Mouse (Mus musculus) testis, adult 2 months (tissue): ENCODE data around the gene Zmym5.

Experiments
- CTCF ChIP-seq: fragments of 200-500 bp; IDR thresholded peaks from 2 replicates; pipeline ENCODE4 v1.5.1; 2012; ENCODE audit warnings: low read depth, mild to moderate bottlenecking, inconsistent platforms, low read length, moderate library complexity; ENCODE audit not compliant: control insufficient read depth, insufficient read depth, insufficient replicate concordance
- POLR2A ChIP-seq: fragments of 200-500 bp; IDR thresholded peaks from 2 replicates; pipeline ENCODE4 v1.6.1; 2012; ENCODE audit warnings: low read depth, mild to moderate bottlenecking, inconsistent platforms, low read length, moderate library complexity; ENCODE audit not compliant: control insufficient read depth

DNA sequence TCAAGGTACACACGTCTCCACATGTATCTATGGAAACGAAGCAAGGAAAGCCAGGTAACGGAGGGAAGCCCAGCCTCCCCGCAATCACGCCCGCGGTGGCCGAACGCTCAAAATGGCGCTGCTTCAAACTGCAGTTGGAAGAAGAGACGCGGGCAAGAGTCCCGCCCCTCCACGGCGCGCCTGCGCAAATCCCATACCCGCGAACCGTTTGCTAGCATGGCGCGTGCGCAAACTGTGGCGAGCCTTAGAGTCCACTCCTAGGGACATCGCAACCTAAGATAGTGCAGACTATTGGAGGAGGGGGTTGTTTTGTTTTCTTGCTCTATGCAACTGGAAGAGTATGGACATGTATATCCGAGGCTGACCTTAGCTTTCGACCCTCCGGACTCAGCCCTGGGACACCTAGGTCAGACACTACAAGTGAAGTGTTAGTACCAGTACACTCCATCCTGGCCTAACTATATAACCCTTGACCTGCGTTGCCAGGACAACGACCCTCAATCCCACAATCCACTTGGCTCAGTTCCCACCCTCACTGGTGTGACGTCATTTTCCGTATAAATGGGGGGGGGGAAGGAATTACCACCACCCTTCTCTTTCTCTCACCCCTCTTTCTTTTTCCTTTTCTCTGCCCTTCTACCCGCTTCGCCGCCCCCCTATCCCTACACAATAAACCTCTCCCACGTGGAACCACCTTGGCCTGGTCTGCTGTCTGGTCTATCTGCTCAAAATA, 33.1 kb downstream of the Zmym5 start, which contains the start of gene Pspc1:
- TF ChIP-seq CTCF, result no peak
- TF ChIP-seq POLR2A, result peak; percentile 97
